9 mouse cellular contexts compared by ENCODE assay signal in the genomic region with DNA sequence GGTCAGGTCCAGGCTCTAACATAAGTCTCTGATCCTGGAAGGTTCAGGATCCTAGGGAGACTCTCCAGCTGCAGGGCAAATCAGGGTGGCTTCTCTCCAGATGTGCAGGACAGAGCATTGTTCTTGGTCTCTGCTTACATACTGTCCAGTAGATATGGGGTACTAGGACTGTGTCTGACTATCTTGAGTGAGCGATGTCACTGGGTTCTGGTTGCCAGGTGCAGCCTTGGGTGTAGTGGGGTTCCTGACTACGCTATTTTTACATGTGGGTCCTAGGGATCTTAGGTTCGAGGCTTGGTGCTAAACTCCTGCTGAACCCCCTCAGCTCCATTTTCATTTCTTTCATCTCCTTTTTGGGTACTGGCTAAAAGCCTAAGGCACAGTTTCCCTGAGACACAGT. TPM values are rescaled to one million over a fixed set of nuclear protein-coding genes. Genes with fewer than 3 reads are reported as not detected.
A peak's percentile ranks its signal among the peaks of the same experiment; 100 is the strongest.
DNase-seq lines count a peak whose midpoint lies in the region; ATAC-seq and TF ChIP-seq lines count a peak whose summit lies in the region.
"Had no signal": no experiment of that assay in that cellular context is flagged by ENCODE, and none has a peak within 500 bp of the region (broad histone marks: within the 10 kb centered on the region; RNA-seq: fewer than 3 reads in every experiment).

No protein-coding gene starts in this region.

- WGBS in cerebellum, adult 2 months = 65% methylated on average over 3 of the region's 3 CpGs
- 68% methylated on average over 3 of the region's 3 CpGs for WGBS in liver, embryonic 14.5 days (ENCODE audit: insufficient replicate concordance)

- no peak for TF ChIP-seq POLR2A in cerebellum, adult 2 months (IDR thresholded peaks at IDR 0.05; ENCODE audit: borderline replicate concordance, insufficient read depth, low read length)
- no peak for TF ChIP-seq POLR2A in testis, adult 2 months (IDR thresholded peaks at IDR 0.05; ENCODE audit: control insufficient read depth, low read depth, low read length)

- H3K4me1 ChIP-seq in cerebellum, adult 2 months (ENCODE audit: control insufficient read depth, insufficient read depth, low read length) = peaks cover 4% of the 10 kb centered on the region; the same call in 1 of the 2 replicates
- H3K4me1 ChIP-seq in testis, adult 2 months (ENCODE audit: control insufficient read depth, insufficient read depth, low read length) = peaks cover 2% of the 10 kb centered on the region; the same call in 1 of the 2 replicates
- H3K4me1 ChIP-seq in liver, embryonic 14.5 days (replicated peaks; ENCODE audit: control insufficient read depth in 2 of 2, insufficient read depth in 2 of 2, low read length in 1 of 2) = peaks cover 24 to 36% of the 10 kb centered on the region in 2 experiments

- no peaks in the 10 kb centered on the region for H3K9me3 ChIP-seq in liver, embryonic 14.5 days (ENCODE audit: control insufficient read depth, low read length)

- TF ChIP-seq EP300 in liver, embryonic 14.5 days (IDR thresholded peaks at IDR 0.05; ENCODE audit: low read depth) = no peak

- no peak overlapping the region for H3K27ac ChIP-seq in cerebellum, adult 2 months (ENCODE audit: insufficient read depth, low read length)
- H3K27ac ChIP-seq in testis, adult 2 months (ENCODE audit: control insufficient read depth, insufficient read depth, low read depth, low read length) = no peak overlapping the region; the same call in 1 of the 2 replicates
- H3K27ac ChIP-seq in liver, embryonic 14.5 days = no peak overlapping the region; the same call in 1 of the 2 replicates

- no peak for TF ChIP-seq CTCF in cerebellum, adult 2 months (IDR thresholded peaks at IDR 0.05; ENCODE audit: borderline replicate concordance, insufficient read depth, low read depth, low read length)
- no peak for TF ChIP-seq CTCF in testis, adult 2 months (IDR thresholded peaks at IDR 0.05; ENCODE audit: control insufficient read depth, insufficient read depth, insufficient replicate concordance, low read depth, low read length)
- TF ChIP-seq CTCF in liver, embryonic 14.5 days (IDR thresholded peaks at IDR 0.05; ENCODE audit: low read depth) = no peak

- H3K27me3 ChIP-seq in cerebellum, adult 2 months (ENCODE audit: control insufficient read depth, insufficient read depth, low read length) = no peaks in the 10 kb centered on the region
- no peaks in the 10 kb centered on the region for H3K27me3 ChIP-seq in testis, adult 2 months (ENCODE audit: control insufficient read depth, insufficient read depth, low read length)
- H3K27me3 ChIP-seq in liver, embryonic 14.5 days (ENCODE audit: control insufficient read depth, insufficient read depth, low read length) = no peaks in the 10 kb centered on the region

- ATAC-seq in liver, embryonic 14.5 days (ENCODE audit: insufficient read depth) = no peak

- H3K4me2 ChIP-seq in liver, embryonic 14.5 days (ENCODE audit: low read depth) = peak overlapping the region; percentile 82

- peak overlapping the region; percentile 84 for H3K9ac ChIP-seq in liver, embryonic 14.5 days (replicated peaks)

- DNase-seq in cerebellum, adult 2 months = no peak
- DNase-seq in cerebellum, postnatal 36 days = no peak
- no peak for DNase-seq in testis, postnatal 14 days (ENCODE audit: low spot score)
- DNase-seq in liver, embryonic 14.5 days (ENCODE audit: low read depth in 3 of 3, low spot score in 3 of 3) = no peak
- no peak for DNase-seq in thymus, postnatal 25 days
- no peak for DNase-seq in frontal cortex, postnatal 10 days (ENCODE audit: low spot score in 2 of 2)
- DNase-seq in cerebellum, postnatal 10 days = no peak
- DNase-seq: kidney, adult 2 months had no signal

- H3K4me3 ChIP-seq in cerebellum, adult 2 months (replicated peaks; ENCODE audit: insufficient read depth, low read depth, low read length) = peak overlapping the region; percentile 28
- peak overlapping the region; percentile 98 for H3K4me3 ChIP-seq in testis, adult 2 months (ENCODE audit: control insufficient read depth, low read depth, low read length)
- H3K4me3 ChIP-seq in liver, embryonic 14.5 days (ENCODE audit: insufficient read depth in 1 of 2, low read depth in 2 of 2, low read length in 2 of 2) = peak overlapping the region; percentile 84 to 90

- no peaks in the 10 kb centered on the region; the same call in none of the 2 replicates for H3K36me3 ChIP-seq in testis, adult 2 months (ENCODE audit: control insufficient read depth, insufficient read depth, low read length)
- peaks cover 23% of the 10 kb centered on the region for H3K36me3 ChIP-seq in liver, embryonic 14.5 days (replicated peaks; ENCODE audit: control insufficient read depth, insufficient read depth, low read depth)

RNA-seq across cellular contexts. Expression of a gene that starts 1.3 kb away (rescaled TPM):
- polyA plus RNA-seq in cerebellum, adult 2 months (2012; rRNA removed) = 9.3 and 9.8 TPM in 2 replicates
- 23.7 and 23.9 TPM in 2 replicates for polyA plus RNA-seq in testis, adult 2 months (2012; rRNA removed)
- polyA plus RNA-seq in liver, embryonic 14.5 days (2012; rRNA removed) = 34.1 and 39.9 TPM in 2 replicates
- polyA plus RNA-seq in liver, embryonic 14.5 days (2014; fragmentation: Nextera tagmentation; extraction: Ambion mirVana) = 61.3 and 66.9 TPM in 2 replicates

RNA-seq across cellular contexts. Expression of a gene that starts 21.8 kb away (rescaled TPM):
- polyA plus RNA-seq in cerebellum, adult 2 months (2012; rRNA removed) = 6.5 and 7.6 TPM in 2 replicates
- 77.8 and 87.0 TPM in 2 replicates for polyA plus RNA-seq in testis, adult 2 months (2012; rRNA removed)
- polyA plus RNA-seq in liver, embryonic 14.5 days (2012; rRNA removed) = 0.15 and 0.21 TPM in 2 replicates
- 0.25 and 0.40 TPM in 2 replicates for polyA plus RNA-seq in liver, embryonic 14.5 days (2014; fragmentation: Nextera tagmentation; extraction: Ambion mirVana)

RNA-seq across cellular contexts. Expression of a gene that starts 28.1 kb away (rescaled TPM):
- polyA plus RNA-seq in cerebellum, adult 2 months (2012; rRNA removed) = 11.0 and 14.7 TPM in 2 replicates
- polyA plus RNA-seq in testis, adult 2 months (2012; rRNA removed) = 1.2 TPM in 2 replicates
- polyA plus RNA-seq in liver, embryonic 14.5 days (2012; rRNA removed) = 0.06 and 0.10 TPM in 2 replicates
- 0.13 and 0.14 TPM in 2 replicates for polyA plus RNA-seq in liver, embryonic 14.5 days (2014; fragmentation: Nextera tagmentation; extraction: Ambion mirVana)

RNA-seq across cellular contexts. Expression of a gene that starts 37.5 kb away (rescaled TPM):
- polyA plus RNA-seq in cerebellum, adult 2 months (2012; rRNA removed) = 0.05 and 0.08 TPM in 2 replicates
- 1.7 and 1.9 TPM in 2 replicates for polyA plus RNA-seq in testis, adult 2 months (2012; rRNA removed)
- polyA plus RNA-seq in liver, embryonic 14.5 days (2012; rRNA removed) = 0.30 and 0.51 TPM in 2 replicates
- polyA plus RNA-seq in liver, embryonic 14.5 days (2014; fragmentation: Nextera tagmentation; extraction: Ambion mirVana) = 0.16 and 0.27 TPM in 2 replicates

Comparison
In these comparisons a context has a peak if more than half of its experiments do, and no peak if none do; other contexts are left out.
1. H3K4me3 ChIP-seq: peak in every context shown above with its lines; median percentile 98 in testis, adult 2 months; 87 in liver, embryonic 14.5 days; 28 in cerebellum, adult 2 months.